Mouse (Mus musculus) cortical plate, adult 2 months (tissue): ENCODE measurements at regions not wholly inside any gene's neighbourhood (a gene's known extent, or its start where the extent isn't known, plus 50 kb on each side); places are given as distances from the start of the nearest gene placed in this dataset.

Experiments used
- CTCF ChIP-seq: fragments of 200-500 bp; IDR thresholded peaks from 2 replicates; pipeline ENCODE4 v1.5.1; 2011; ENCODE audit warnings: mild to moderate bottlenecking, control low read depth, low read length; ENCODE audit not compliant: insufficient read depth; ENCODE audit errors: extremely low read depth
- POLR2A ChIP-seq: fragments of 200-500 bp; IDR thresholded peaks from 2 replicates; pipeline ENCODE4 v1.6.1; 2011; ENCODE audit warnings: mild to moderate bottlenecking, low read length, control low read depth; ENCODE audit not compliant: insufficient read depth; ENCODE audit errors: extremely low read depth

DNA sequence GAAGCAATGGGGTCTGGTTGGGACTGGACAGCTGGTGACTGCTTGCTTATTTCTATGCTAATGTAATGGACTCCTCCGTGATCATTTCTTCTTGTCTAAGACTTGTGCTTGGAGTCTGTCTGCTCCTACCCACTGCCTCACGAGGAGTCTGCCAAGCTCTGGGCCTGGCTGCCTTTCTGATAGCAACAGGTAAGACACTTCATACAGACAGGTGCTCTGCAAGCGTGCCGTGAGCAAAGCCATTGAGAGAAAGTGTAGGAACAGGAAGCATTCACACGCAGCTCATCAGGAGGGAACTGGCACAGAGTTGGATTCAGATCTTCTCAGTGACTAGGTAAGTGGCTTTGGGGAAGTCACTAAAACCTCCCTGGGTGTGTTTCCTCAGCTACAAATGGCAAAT, 57.6 kb upstream of the 2410004P03Rik start:
- TF ChIP-seq POLR2A: no peak
- no peak for TF ChIP-seq CTCF
